Mouse (Mus musculus): Measurements from ENCODE around the gene B4galnt1.

GRCm38 (mm10) chr10:127167614-127168192 is 2.7 kb downstream of the B4galnt1 start:
- TF ChIP-seq CTCF (IDR thresholded peaks at IDR 0.05 in 2 of 3, conservative IDR thresholded peaks at IDR 0.05 in 1 of 3; ENCODE audit: control insufficient read depth in 1 of 3, insufficient read depth in 1 of 3, low read depth in 2 of 3, low read length in 3 of 3, poor library complexity in 1 of 3, severe bottlenecking in 1 of 3) (no peak), UBTF (IDR thresholded peaks at IDR 0.05; ENCODE audit: borderline replicate concordance, insufficient read depth, low read depth, low read length) (no peak), USF1 (IDR thresholded peaks at IDR 0.05; ENCODE audit: low read depth, low read length) (no peak), MAX (IDR thresholded peaks at IDR 0.05; ENCODE audit: low read length) (no peak), POLR2A (IDR thresholded peaks at IDR 0.05; ENCODE audit: control insufficient read depth in 1 of 2, insufficient read depth in 1 of 2, low read depth in 1 of 2, low read length in 2 of 2, poor library complexity in 1 of 2) (no peak)

Measured in MEL (cell line).